Mouse (Mus musculus) layer of hippocampus, adult 9-11 months (tissue): ENCODE measurements around the gene Gm47959.
A peak's percentile ranks its signal among the peaks of the same experiment; 100 is the strongest.

Experiments
- DNase-seq: peaks from one replicate; pipeline ENCODE4 v3.0.0; 2022

Gene Gm47959

GRCm38 (mm10) chr1:83034509-83034908 is 34.2 kb downstream of the Gm47959 start:
- DNase-seq: no peak

DNA sequence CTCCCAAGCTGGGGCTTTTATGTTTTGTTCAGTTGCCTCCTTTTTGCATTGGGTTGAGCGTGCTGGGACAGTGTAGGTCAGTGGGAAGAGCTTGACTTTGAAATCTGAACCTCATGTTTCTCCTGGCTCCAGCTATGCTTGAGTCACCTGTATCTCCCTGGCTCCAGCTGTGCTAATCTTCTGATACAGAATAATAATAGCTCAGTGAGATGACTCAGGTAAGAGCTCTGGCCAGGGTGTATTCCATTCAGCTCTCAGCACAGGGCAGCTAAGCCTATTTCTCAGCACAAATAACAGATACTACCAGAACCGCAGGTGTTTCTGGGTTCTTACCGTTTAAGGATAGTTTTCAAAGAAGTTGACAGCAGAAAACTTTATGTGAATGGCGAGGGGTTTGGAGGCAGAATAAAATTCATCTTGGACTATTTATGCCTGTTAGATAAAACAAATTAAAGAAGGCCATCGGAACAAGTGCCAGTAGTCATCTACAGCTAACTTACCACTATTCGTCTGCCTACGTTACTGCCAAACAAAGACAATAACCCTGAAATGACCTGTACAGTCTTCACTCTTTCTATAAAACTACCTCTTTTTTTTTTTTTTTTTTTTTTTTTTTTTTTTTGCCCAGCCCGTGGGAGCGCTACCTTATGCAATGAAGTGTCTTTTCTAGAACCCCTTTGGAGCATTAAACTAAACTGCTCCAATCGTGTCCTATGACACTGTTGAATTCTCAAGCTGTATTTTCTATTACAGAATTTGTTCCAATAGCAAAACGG is 36.7 kb downstream of the Gm47959 start:
- DNase-seq: no peak

DNA sequence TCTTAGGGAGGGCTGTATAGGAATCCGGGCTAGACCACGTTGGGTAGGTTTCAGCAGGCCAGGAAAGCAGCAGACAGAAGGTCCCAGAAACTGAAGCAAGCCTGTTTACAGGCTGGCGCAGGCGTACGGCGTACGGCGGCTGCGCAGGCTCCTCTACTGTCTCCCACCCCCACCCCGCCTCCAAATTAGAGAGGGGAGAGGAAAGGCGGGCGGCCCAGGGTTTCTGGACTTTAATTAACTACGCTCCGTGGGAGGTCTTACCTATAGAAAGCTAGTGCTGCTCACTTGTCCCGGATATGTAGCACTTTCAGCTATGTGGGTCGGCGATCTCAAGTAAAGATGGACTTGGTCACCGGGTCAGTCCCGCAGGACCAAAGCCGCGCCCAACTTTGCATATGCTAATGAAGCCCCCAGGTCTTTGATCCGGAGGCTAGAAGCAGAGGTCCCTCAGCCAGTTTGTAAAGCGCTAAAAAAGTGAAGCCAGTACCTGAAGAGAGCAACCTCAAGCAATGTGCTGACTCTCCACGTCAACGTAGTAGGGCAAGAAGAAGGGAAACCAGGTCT is 37.8 kb downstream of the Gm47959 start, which contains the start of gene Slc19a3:
Slc19a3 (minus strand) TSS at position 340 of the 564 bp plus-strand sequence.
- DNase-seq: peak; percentile 25

GRCm38 (mm10) chr1:83039080-83039479 is 38.7 kb downstream of the Gm47959 start:
- DNase-seq: no peak

GRCm38 (mm10) chr1:83042380-83042779 is 42.0 kb downstream of the Gm47959 start, which contains the start of gene Krtap28-10:
Krtap28-10 (minus strand) TSS chr1:83042480.
- DNase-seq: no peak

- no peak for DNase-seq
Observed at GRCm38 (mm10) chr1:83044882-83045427, 44.6 kb downstream of the Gm47959 start, which contains the start of gene Gm47969. Gm47969 (plus strand) TSS chr1:83044932.
